Mouse (Mus musculus): Measurements from ENCODE around the gene Tssc4.

GRCm38 (mm10) chr7:143068316-143068881 lies 650 bp upstream of the Tssc4 start:
- no peak for TF ChIP-seq POLR2A (IDR thresholded peaks at IDR 0.05; ENCODE audit: borderline replicate concordance, extremely low read depth, insufficient read depth, insufficient read length, poor library complexity, severe bottlenecking)
- no peak for TF ChIP-seq CTCF (IDR thresholded peaks at IDR 0.05; ENCODE audit: borderline replicate concordance, extremely low read depth, insufficient read depth, insufficient read length)

Measured in brain, embryonic 14.5 days (tissue).